Mouse (Mus musculus) erythroblast, embryonic 14.5 days (primary cell): ENCODE data around the gene B9d2.

ENCODE experiments used
- GATA1 ChIP-seq: IDR thresholded peaks from 2 replicates; pipeline ENCODE4 v1.6.1; 2012; ENCODE audit warnings: low read length, inconsistent platforms, mixed read lengths
- TAL1 ChIP-seq: IDR thresholded peaks from 3 replicates; pipeline ENCODE4 v1.6.1; 2012; ENCODE audit warnings: low read length, inconsistent platforms, mixed read lengths

- TF ChIP-seq GATA1 (no peak), TAL1 (no peak)
These were observed 21.8 kb downstream of the B9d2 start for GRCm38 (mm10) chr7:25702350-25702749.
